ENCODE assay signal across 8 mouse cellular contexts in the genomic region with DNA sequence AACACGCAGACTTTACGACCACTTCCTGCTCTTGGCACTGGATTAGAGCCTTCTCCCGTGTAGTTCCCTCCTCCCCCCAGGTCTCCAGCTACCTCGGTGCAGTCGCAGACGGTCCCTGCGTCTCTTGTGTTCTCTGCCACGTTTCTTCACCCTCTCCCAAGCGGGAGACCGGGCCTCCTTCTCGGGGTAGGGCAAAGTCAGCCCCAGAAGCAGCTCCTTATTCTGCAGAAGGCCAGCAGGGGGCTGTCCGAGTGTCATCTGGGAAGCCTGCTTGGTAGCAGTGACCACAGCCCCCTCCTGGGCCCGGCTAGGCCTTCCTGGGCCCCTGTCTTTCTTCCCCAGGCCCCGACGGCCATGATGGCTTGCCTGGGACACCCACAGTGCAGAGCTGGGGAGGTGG. TPM values are rescaled to one million over a fixed set of nuclear protein-coding genes. Genes with fewer than 3 reads are reported as not detected.
DNase-seq lines count a peak whose midpoint lies in the region; ATAC-seq lines count a peak whose summit lies in the region.
"Had no signal": no experiment of that assay in that cellular context is flagged by ENCODE, and none has a peak within 500 bp of the region (broad histone marks: within the 10 kb centered on the region; RNA-seq: fewer than 3 reads in every experiment).

No protein-coding gene starts in this region.

- H3K4me2 ChIP-seq in limb, embryonic 11.5 days (ENCODE audit: low read depth, severe bottlenecking): no peak overlapping the region; the same call in 1 of the 2 replicates
- H3K4me2 ChIP-seq in midbrain, embryonic 13.5 days (replicated peaks): peak overlapping the region; percentile 17; the same call in 1 of the 2 replicates

- WGBS in limb, embryonic 11.5 days: 4% methylated on average over 15 of the region's 15 CpGs
- 3% methylated on average over 15 of the region's 15 CpGs for WGBS in midbrain, embryonic 13.5 days

- H3K27me3 ChIP-seq in limb, embryonic 11.5 days (ENCODE audit: control insufficient read depth, insufficient read depth, low read length): no peaks in the 10 kb centered on the region
- no peaks in the 10 kb centered on the region for H3K27me3 ChIP-seq in midbrain, embryonic 13.5 days

- no peak overlapping the region for H3K27ac ChIP-seq in limb, embryonic 11.5 days (replicated peaks; ENCODE audit: low read depth, low read length)
- peak overlapping the region; percentile 83 for H3K27ac ChIP-seq in midbrain, embryonic 13.5 days

- 0 out of 2 replicates have a peak, but pooled peaks cover 5% of the 10 kb centered on the region for H3K4me1 ChIP-seq in limb, embryonic 11.5 days (ENCODE audit: control insufficient read depth, insufficient read depth, low read length)
- peaks cover 12% of the 10 kb centered on the region for H3K4me1 ChIP-seq in midbrain, embryonic 13.5 days (replicated peaks)

- no peak overlapping the region for H3K4me3 ChIP-seq in limb, embryonic 11.5 days (ENCODE audit: low read depth, low read length)
- H3K4me3 ChIP-seq in midbrain, embryonic 13.5 days (replicated peaks): no peak overlapping the region

- ATAC-seq in hematopoietic stem cell, adult 5-6 weeks (replicated peaks in 1 of 2; ENCODE audit: insufficient read depth in 1 of 2, low FRiP score in 2 of 2, low TSS enrichment in 1 of 2, low read depth in 1 of 2, poor library complexity in 2 of 2, severe bottlenecking in 2 of 2): peak; percentile 67 to 81
- ATAC-seq in limb, embryonic 11.5 days (ENCODE audit: insufficient number of reproducible peaks, low FRiP score, low TSS enrichment, low read depth): peak; percentile 18; the same call in 1 of the 2 replicates
- peak; percentile 34 for ATAC-seq in midbrain, embryonic 13.5 days

- H3K9me3 ChIP-seq in limb, embryonic 11.5 days (ENCODE audit: control insufficient read depth, low read length): 0 out of 2 replicates have a peak, but pooled peaks cover 2% of the 10 kb centered on the region
- H3K9me3 ChIP-seq in midbrain, embryonic 13.5 days: peaks cover 3% of the 10 kb centered on the region; the same call in 1 of the 2 replicates

- intact Hi-C loops in left cerebral cortex, postnatal 14 days (cut with DNase I): loop anchor here (2.0 kb wide), 2 partner anchors 37 to 51 kb away; partner anchors contain the start of gene Fbxo6

- no peaks in the 10 kb centered on the region for H3K36me3 ChIP-seq in limb, embryonic 11.5 days (ENCODE audit: control insufficient read depth, insufficient read depth, low read length)
- peaks cover 45% of the 10 kb centered on the region for H3K36me3 ChIP-seq in midbrain, embryonic 13.5 days

- peak overlapping the region; percentile 1; the same call in 1 of the 2 replicates for H3K9ac ChIP-seq in limb, embryonic 11.5 days (ENCODE audit: low read length)
- H3K9ac ChIP-seq in midbrain, embryonic 13.5 days (replicated peaks): peak overlapping the region; percentile 49

- peak; percentile 33 for DNase-seq in urinary bladder, adult 2 months (ENCODE audit: low spot score)
- DNase-seq in urinary bladder, postnatal 10 days (ENCODE audit: low spot score): no peak
- DNase-seq in embryo, embryonic 11 days: peak; percentile 75
- DNase-seq in limb, embryonic 11.5 days (ENCODE audit: low spot score): peak; percentile 68
- no peak for DNase-seq in left cerebral cortex, postnatal 14 days (ENCODE audit: low spot score in 2 of 2)

RNA-seq across cellular contexts. Expression of gene Mad2l2, which starts 14.7 kb away (rescaled TPM):
- polyA plus RNA-seq in urinary bladder, adult 2 months (2012; rRNA removed): 25.3 and 28.7 TPM in 2 replicates
- total RNA-seq in hematopoietic stem cell, adult 5-6 weeks (2017): 4.1 and 10.3 TPM in 2 replicates
- 91.8 and 104 TPM in 2 replicates for polyA plus RNA-seq in limb, embryonic 11.5 days (2014; fragmentation: Nextera tagmentation; extraction: Ambion mirVana)
- 105 and 106 TPM in 2 replicates for polyA plus RNA-seq in midbrain, embryonic 13.5 days (2015; fragmentation: Nextera tagmentation; extraction: Ambion mirVana)
- 10 to 100 TPM; 10.1 to 16.2 TPM for total RNA-seq in left cerebral cortex, postnatal 14 days (2021)

RNA-seq across cellular contexts. Expression of gene Draxin, which starts 15.0 kb away (rescaled TPM):
- polyA plus RNA-seq in urinary bladder, adult 2 months (2012; rRNA removed): 0.01 and 0.04 TPM in 2 replicates
- total RNA-seq in hematopoietic stem cell, adult 5-6 weeks (2017): not detected in 2 replicates
- polyA plus RNA-seq in limb, embryonic 11.5 days (2014; fragmentation: Nextera tagmentation; extraction: Ambion mirVana): 2.0 and 2.5 TPM in 2 replicates
- polyA plus RNA-seq in midbrain, embryonic 13.5 days (2015; fragmentation: Nextera tagmentation; extraction: Ambion mirVana): 14.6 and 20.4 TPM in 2 replicates
- 1 to 10 TPM in 1 of 2 experiments, under 1 TPM in 1; 0.46 to 1.2 TPM for total RNA-seq in left cerebral cortex, postnatal 14 days (2021)
- polyA plus RNA-seq: heart, embryonic 16.5 days had no signal

RNA-seq across cellular contexts. Expression of gene Agtrap, which starts 27.6 kb away (rescaled TPM):
- 20.4 and 25.4 TPM in 2 replicates for polyA plus RNA-seq in urinary bladder, adult 2 months (2012; rRNA removed)
- 42.2 and 44.9 TPM in 2 replicates for total RNA-seq in hematopoietic stem cell, adult 5-6 weeks (2017)
- polyA plus RNA-seq in limb, embryonic 11.5 days (2014; fragmentation: Nextera tagmentation; extraction: Ambion mirVana): 9.2 and 10.5 TPM in 2 replicates
- polyA plus RNA-seq in midbrain, embryonic 13.5 days (2015; fragmentation: Nextera tagmentation; extraction: Ambion mirVana): 5.4 and 7.9 TPM in 2 replicates
- 1 to 10 TPM; 5.8 to 8.1 TPM for total RNA-seq in left cerebral cortex, postnatal 14 days (2021)

RNA-seq across cellular contexts. Expression of gene Fbxo6, which starts 36.5 kb away (rescaled TPM):
- polyA plus RNA-seq in urinary bladder, adult 2 months (2012; rRNA removed): 66.4 and 70.1 TPM in 2 replicates
- total RNA-seq in hematopoietic stem cell, adult 5-6 weeks (2017): 6.2 and 13.1 TPM in 2 replicates
- 11.0 and 11.5 TPM in 2 replicates for polyA plus RNA-seq in limb, embryonic 11.5 days (2014; fragmentation: Nextera tagmentation; extraction: Ambion mirVana)
- 15.9 and 19.6 TPM in 2 replicates for polyA plus RNA-seq in midbrain, embryonic 13.5 days (2015; fragmentation: Nextera tagmentation; extraction: Ambion mirVana)
- 10 to 100 TPM; 25.7 to 29.4 TPM for total RNA-seq in left cerebral cortex, postnatal 14 days (2021)

RNA-seq across cellular contexts. Expression of gene Fbxo44, which starts 44.8 kb away (rescaled TPM):
- polyA plus RNA-seq in urinary bladder, adult 2 months (2012; rRNA removed): 18.3 and 19.0 TPM in 2 replicates
- 3.9 and 4.1 TPM in 2 replicates for total RNA-seq in hematopoietic stem cell, adult 5-6 weeks (2017)
- 10.4 and 12.2 TPM in 2 replicates for polyA plus RNA-seq in limb, embryonic 11.5 days (2014; fragmentation: Nextera tagmentation; extraction: Ambion mirVana)
- polyA plus RNA-seq in midbrain, embryonic 13.5 days (2015; fragmentation: Nextera tagmentation; extraction: Ambion mirVana): 97.8 and 103 TPM in 2 replicates
- 100 to 1,000 TPM; 101 to 105 TPM for total RNA-seq in left cerebral cortex, postnatal 14 days (2021)

Comparison
In these comparisons a context has a peak if more than half of its experiments do, and no peak if none do; other contexts are left out.
1. DNase-seq: peak in urinary bladder, adult 2 months (single experiment), embryo, embryonic 11 days (single experiment) and limb, embryonic 11.5 days (single experiment); none in urinary bladder, postnatal 10 days (single experiment) and left cerebral cortex, postnatal 14 days (0 of 2).
2. ATAC-seq: peak in every context shown above with its lines; median percentile 74 in hematopoietic stem cell, adult 5-6 weeks; 34 in midbrain, embryonic 13.5 days; 18 in limb, embryonic 11.5 days.